Mouse (Mus musculus) heart, embryonic 14.5 days (tissue): Measurements from ENCODE around the gene Fgfr2. TPM values are rescaled to one million over a fixed set of nuclear protein-coding genes. Genes with fewer than 3 reads are reported as not detected.

Experiments used
- ATAC-seq: fragments of 200-750 bp; cut with Nextera tagmentation; 2 replicates; pipeline ENCODE4 v1.8.0; 2017; ENCODE audit warnings: low read depth, moderate TSS enrichment; ENCODE audit not compliant: insufficient number of reproducible peaks, insufficient read depth, low FRiP score
- H3K27ac ChIP-seq, 2 experiments: fragments of 200-500 bp in 1 of 2; fragments of 300-500 bp in 1 of 2; sonication (generic) in 1 of 2; replicated peaks in 1 of 2; 2 replicates each; pipeline ENCODE4 v1.5.1; 2012 to 2014; ENCODE audit warnings: low read depth in 2 of 2, low read length in 2 of 2, control low read depth in 1 of 2, mild to moderate bottlenecking in 1 of 2, mixed read lengths in 1 of 2; ENCODE audit not compliant: control insufficient read depth in 1 of 2, insufficient read depth in 1 of 2
- H3K27me3 ChIP-seq: fragments of 300-500 bp; sonication (generic); 2 replicates; pipeline ENCODE4 v1.6.1; 2014; ENCODE audit warnings: mild to moderate bottlenecking, low read length, control low read depth; ENCODE audit not compliant: control insufficient read depth, insufficient read depth
- H3K36me3 ChIP-seq: fragments of 300-500 bp; sonication (generic); 2 replicates; pipeline ENCODE4 v1.6.1; 2014; ENCODE audit warnings: mild to moderate bottlenecking, control low read depth, low read length, mixed read lengths; ENCODE audit not compliant: control insufficient read depth, insufficient read depth
- H3K4me1 ChIP-seq, 2 experiments: fragments of 200-500 bp in 1 of 2; fragments of 300-500 bp in 1 of 2; sonication (generic) in 1 of 2; 2 replicates each; pipeline ENCODE4 v1.6.1; 2012 to 2014; ENCODE audit warnings: low read length in 2 of 2, control low read depth in 1 of 2, mixed read lengths in 1 of 2; ENCODE audit not compliant: control insufficient read depth in 2 of 2, insufficient read depth in 2 of 2
- H3K4me2 ChIP-seq: fragments of 300-500 bp; sonication (generic); 2 replicates; pipeline ENCODE4 v1.6.1; 2014; ENCODE audit warnings: mild to moderate bottlenecking, low read length
- H3K4me3 ChIP-seq, 2 experiments: fragments of 200-500 bp in 1 of 2; fragments of 300-500 bp in 1 of 2; sonication (generic) in 1 of 2; 2 replicates each; pipeline ENCODE4 v1.5.1; 2012 to 2014; ENCODE audit warnings: low read length in 2 of 2, mild to moderate bottlenecking in 2 of 2, control low read depth in 1 of 2, low read depth in 1 of 2, moderate library complexity in 1 of 2; ENCODE audit not compliant: control insufficient read depth in 1 of 2, insufficient read depth in 1 of 2
- H3K9ac ChIP-seq: fragments of 300-500 bp; sonication (generic); 2 replicates; pipeline ENCODE4 v1.6.1; 2014; ENCODE audit warnings: mild to moderate bottlenecking, low read length
- H3K9me3 ChIP-seq: fragments of 300-500 bp; sonication (generic); 2 replicates; pipeline ENCODE4 v1.6.1; 2016; ENCODE audit warnings: low read length, control low read depth; ENCODE audit not compliant: control insufficient read depth
- WGBS: fragments of 180-500 bp; shearing (Covaris S2); extraction: QIAGEN DNeasy Blood & Tissue Kit; methylation state at CpG from one replicate; pipeline ENCODE4 v1.1.7; 2014; 5-methylcytosine and 5-hydroxymethylcytosine counted together
- polyA plus RNA-seq: library from polyadenylated mRNA; unstranded; fragments of >200 nt; fragmentation: Nextera tagmentation; extraction: Ambion mirVana; gene quantifications from 2 replicates; pipeline ENCODE4 v1.2.1, GENCODE M21; 2014

The Fgfr2 gene
- polyA plus RNA-seq, 1 experiment from 2014 or later: 22.4 TPM

DNA sequence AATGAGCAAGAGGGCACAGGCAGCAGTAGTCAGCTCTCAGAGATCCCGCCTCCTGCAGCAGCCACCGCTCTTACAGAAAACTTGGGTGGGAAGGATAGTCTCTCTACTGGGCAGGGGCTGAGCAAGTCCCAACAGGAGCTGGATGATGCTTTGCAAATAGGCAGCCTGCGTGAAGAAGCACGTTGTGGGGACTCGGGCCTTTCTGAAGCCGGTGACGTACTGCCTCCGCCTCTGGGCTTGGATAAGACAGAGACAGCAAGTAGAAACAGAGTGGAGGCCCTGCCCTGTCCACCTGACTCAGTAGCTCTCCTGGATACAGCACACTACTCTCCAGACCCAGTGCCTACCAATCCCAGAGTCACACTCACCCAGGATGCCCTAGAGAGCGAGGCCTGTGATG is 2498.9 kb downstream of the Fgfr2 start:
- no peaks in the 10 kb centered on the region for H3K27me3 ChIP-seq
- ATAC-seq: no peak
- H3K36me3 ChIP-seq: no peaks in the 10 kb centered on the region
- H3K9ac ChIP-seq: no peak overlapping the region
- no peaks in the 10 kb centered on the region for H3K9me3 ChIP-seq
- no peak overlapping the region for H3K4me3 ChIP-seq
- whole genome bisulfite sequencing: 91% methylated on average over 9 of the region's 9 CpGs
- peaks cover 24 to 29% of the 10 kb centered on the region in 2 experiments for H3K4me1 ChIP-seq
- H3K27ac ChIP-seq: no peak overlapping the region
- H3K4me2 ChIP-seq: no peak overlapping the region

DNA sequence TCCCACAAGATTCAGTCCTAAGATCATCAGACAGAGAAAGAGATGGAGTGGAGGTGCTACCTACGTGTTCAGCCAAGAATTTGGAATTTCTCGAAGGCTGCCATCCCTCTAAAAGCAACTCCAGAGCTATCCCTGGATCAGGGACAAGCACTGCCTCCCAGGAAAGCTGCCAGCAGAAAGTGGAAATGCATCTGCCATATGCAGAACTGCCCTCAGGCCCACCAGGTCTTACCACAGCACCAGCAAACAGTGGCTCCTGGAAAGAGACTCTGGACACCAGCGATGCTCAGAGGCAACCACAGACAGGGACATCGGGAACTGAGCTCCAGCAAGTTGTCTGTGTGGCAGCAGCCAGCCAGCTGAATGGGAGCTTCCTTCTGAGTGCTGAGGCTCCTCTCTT is 2500.8 kb downstream of the Fgfr2 start:
- Histone ChIP-seq H3K27ac (no peak overlapping the region), H3K27me3 (no peaks in the 10 kb centered on the region), H3K36me3 (no peaks in the 10 kb centered on the region), H3K4me3 (no peak overlapping the region), H3K4me2 (no peak overlapping the region), H3K9ac (no peak overlapping the region), H3K9me3 (no peaks in the 10 kb centered on the region), H3K4me1 (peaks cover 14 to 16% of the 10 kb centered on the region in 2 experiments)
- ATAC-seq: no peak
- 86% methylated on average over 4 of the region's 4 CpGs for WGBS

DNA sequence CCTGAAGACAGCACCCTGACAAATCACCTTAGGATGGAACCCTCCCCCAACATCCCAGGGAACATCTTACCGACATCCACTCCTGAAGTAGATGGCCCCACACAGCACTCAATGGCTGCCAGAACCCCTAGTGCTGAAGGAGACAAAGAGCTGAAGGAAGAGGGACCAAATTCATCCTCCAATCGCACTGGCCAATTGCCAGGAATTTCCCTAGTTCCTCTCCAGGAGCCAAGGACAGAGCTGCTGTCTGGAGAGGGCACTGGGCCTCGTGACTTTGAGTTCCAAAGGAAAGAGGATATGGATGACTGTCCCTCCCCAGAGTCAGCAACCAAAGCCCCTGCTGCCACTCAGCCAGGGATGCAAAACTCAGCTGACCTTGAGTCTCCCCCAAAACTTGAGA is 2501.2 kb downstream of the Fgfr2 start:
- 37% methylated on average over 3 of the region's 3 CpGs for WGBS
- H3K36me3 ChIP-seq: no peaks in the 10 kb centered on the region
- H3K9me3 ChIP-seq: no peaks in the 10 kb centered on the region
- no peak overlapping the region for H3K27ac ChIP-seq
- no peak for ATAC-seq
- no peak overlapping the region for H3K9ac ChIP-seq
- H3K4me1 ChIP-seq: peaks cover 14 to 16% of the 10 kb centered on the region in 2 experiments
- no peak overlapping the region for H3K4me2 ChIP-seq
- H3K27me3 ChIP-seq: no peaks in the 10 kb centered on the region
- H3K4me3 ChIP-seq: no peak overlapping the region

DNA sequence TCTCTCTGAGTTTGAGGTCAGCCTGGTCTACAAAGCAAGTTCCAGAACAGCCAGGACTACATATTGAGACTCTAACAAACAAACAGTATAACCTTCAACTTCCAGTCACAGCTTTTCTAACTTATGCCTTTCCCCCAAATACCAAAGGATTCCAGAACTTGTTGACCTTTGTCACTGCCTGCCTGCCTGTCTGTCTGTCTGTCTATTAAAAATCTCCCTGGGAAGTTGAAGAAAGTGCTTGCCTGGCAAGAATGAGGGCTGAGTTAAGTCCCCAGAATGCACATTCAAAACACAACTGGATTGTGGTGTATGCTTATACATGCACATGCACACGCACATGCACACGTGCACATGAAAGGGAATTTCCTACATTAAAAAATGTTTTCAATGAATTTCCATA is 2502.1 kb downstream of the Fgfr2 start:
- Histone ChIP-seq H3K27me3 (no peaks in the 10 kb centered on the region), H3K27ac (no peak overlapping the region), H3K36me3 (no peaks in the 10 kb centered on the region), H3K9ac (no peak overlapping the region), H3K4me2 (no peak overlapping the region), H3K4me3 (no peak overlapping the region), H3K4me1 (peaks cover 11 to 13% of the 10 kb centered on the region in 2 experiments), H3K9me3 (no peaks in the 10 kb centered on the region)
- ATAC-seq: no peak
- 89% methylated on average over 2 of the region's 2 CpGs for WGBS

DNA sequence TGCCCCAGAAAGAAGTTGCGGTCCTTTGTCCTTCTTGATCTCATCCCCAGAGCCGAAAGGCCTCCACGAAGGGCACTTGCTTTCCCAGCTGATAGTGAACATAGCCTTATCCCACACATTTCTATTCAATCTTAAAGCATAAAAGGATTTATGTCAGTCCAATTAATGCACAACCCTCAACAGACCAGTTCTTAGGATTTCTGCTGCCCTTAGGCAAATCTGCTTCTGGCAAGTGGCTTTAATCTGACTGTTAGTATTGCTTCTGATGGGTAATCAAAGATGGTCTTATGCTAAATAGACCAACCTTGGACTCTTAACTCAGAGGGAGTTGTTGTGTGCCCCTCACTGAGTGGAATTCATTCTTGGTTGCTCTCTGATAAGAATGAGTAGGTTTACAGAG is 2505.6 kb downstream of the Fgfr2 start:
- H3K27me3 ChIP-seq: no peaks in the 10 kb centered on the region
- H3K27ac ChIP-seq: no peak overlapping the region
- H3K36me3 ChIP-seq: no peaks in the 10 kb centered on the region
- no peak overlapping the region for H3K4me3 ChIP-seq
- H3K9me3 ChIP-seq: no peaks in the 10 kb centered on the region
- peaks cover 9 to 10% of the 10 kb centered on the region in 2 experiments for H3K4me1 ChIP-seq
- 83% methylated on average over 3 of the region's 3 CpGs for WGBS
- no peak for ATAC-seq
- H3K9ac ChIP-seq: no peak overlapping the region
- H3K4me2 ChIP-seq: no peak overlapping the region

DNA sequence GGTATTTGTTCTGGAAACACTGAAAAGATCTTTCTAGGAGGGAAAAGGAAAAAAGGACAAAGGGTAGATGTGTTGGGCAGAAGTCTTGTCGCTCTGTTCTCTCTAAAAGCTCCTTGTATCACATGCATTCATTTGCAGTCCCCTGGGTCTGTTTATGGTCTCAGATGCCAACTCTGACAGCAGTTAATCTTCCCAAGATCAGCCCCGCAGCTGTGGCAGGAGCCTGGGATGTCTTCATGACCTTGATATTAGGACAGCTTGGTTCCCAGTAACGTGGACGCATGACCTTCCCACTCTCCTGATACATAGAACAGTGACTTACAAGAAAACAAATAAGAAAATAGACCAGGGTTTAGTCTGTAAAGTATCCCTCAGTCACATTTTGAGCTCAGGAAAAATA is 2509.2 kb downstream of the Fgfr2 start:
- Histone ChIP-seq H3K4me3 (no peak overlapping the region), H3K4me1 (no peaks in the 10 kb centered on the region), H3K27ac (no peak overlapping the region), H3K4me2 (no peak overlapping the region), H3K36me3 (no peaks in the 10 kb centered on the region), H3K27me3 (no peaks in the 10 kb centered on the region), H3K9ac (no peak overlapping the region), H3K9me3 (no peaks in the 10 kb centered on the region)
- no peak for ATAC-seq
- WGBS: 41% methylated on average over 4 of the region's 4 CpGs

DNA sequence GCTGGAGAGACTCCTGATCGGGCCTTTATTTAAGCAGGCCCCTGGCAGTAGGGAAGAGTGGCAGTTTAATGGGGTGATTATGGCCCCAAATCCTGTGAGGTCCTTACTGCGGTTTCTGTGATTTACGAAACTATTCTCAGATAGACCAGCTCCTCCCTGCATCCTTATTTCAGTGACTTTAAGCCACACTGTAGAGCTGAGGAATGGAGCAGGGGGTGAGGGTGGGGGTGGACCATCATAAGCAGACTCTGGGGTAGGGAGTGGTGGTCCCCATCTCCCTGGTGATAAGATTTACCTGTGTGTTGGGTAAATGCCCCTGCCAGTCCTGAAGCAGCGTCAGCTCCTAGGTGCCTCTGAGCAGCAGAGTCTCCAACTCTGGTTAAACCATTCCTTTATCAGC is 2516.2 kb downstream of the Fgfr2 start:
- H3K27ac ChIP-seq: no peak overlapping the region
- H3K9me3 ChIP-seq: no peaks in the 10 kb centered on the region
- no peak for ATAC-seq
- WGBS: 92% methylated on average over 4 of the region's 4 CpGs
- 0 out of 4 replicates have a peak, but pooled peaks cover 0 to 2% of the 10 kb centered on the region in 2 experiments for H3K4me1 ChIP-seq
- no peaks in the 10 kb centered on the region for H3K27me3 ChIP-seq
- no peak overlapping the region for H3K4me2 ChIP-seq
- H3K4me3 ChIP-seq: no peak overlapping the region
- no peaks in the 10 kb centered on the region for H3K36me3 ChIP-seq
- H3K9ac ChIP-seq: no peak overlapping the region

DNA sequence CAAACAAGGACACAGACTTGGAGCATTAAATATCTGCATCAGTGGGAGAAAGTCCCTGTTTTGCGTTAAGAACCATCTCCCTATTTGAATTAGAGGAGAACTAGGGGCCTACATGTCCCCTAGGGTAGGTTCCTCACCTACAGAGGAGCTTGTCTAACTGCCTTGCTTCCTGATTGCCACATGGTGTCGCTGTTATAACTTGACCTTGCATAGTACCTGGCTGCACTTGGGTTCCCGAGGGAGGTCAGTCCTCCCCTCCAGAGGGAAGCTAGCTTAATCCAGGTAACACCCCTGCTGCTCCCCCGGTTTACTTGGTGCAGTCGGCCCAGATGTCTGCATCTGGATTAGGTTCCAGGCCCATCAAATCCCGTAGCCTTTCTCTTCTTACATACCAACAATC is 2518.0 kb downstream of the Fgfr2 start:
- Histone ChIP-seq H3K27ac (no peak overlapping the region), H3K4me2 (no peak overlapping the region), H3K4me1 (0 out of 4 replicates have a peak, but pooled peaks cover 0 to 2% of the 10 kb centered on the region in 2 experiments), H3K27me3 (no peaks in the 10 kb centered on the region), H3K9ac (no peak overlapping the region), H3K4me3 (no peak overlapping the region), H3K36me3 (no peaks in the 10 kb centered on the region), H3K9me3 (no peaks in the 10 kb centered on the region)
- ATAC-seq: no peak
- WGBS: 20% methylated on average over 6 of the region's 6 CpGs
